10 mouse cellular contexts compared by ENCODE assay signal in genomic region chr3:97866696-97867095, GRCm38 (mm10). TPM values are rescaled to one million over a fixed set of nuclear protein-coding genes. Genes with fewer than 3 reads are reported as not detected.
DNase-seq lines count a peak whose midpoint lies in the region; ATAC-seq and TF ChIP-seq lines count a peak whose summit lies in the region.
"Had no signal": no experiment of that assay in that cellular context is flagged by ENCODE, and none has a peak within 500 bp of the region (broad histone marks: within the 10 kb centered on the region; RNA-seq: fewer than 3 reads in every experiment).

No protein-coding gene starts in this region.

- TF ChIP-seq POLR2A in CH12.LX (IDR thresholded peaks at IDR 0.05; ENCODE audit: low read depth, low read length) = no peak

- peak overlapping the region; percentile 80 to 82 for H3K4me3 ChIP-seq in heart, embryonic 14.5 days (ENCODE audit: control insufficient read depth in 1 of 2, insufficient read depth in 1 of 2, low read depth in 1 of 2, low read length in 2 of 2)
- no peak overlapping the region for H3K4me3 ChIP-seq in CH12.LX (replicated peaks in 1 of 3; ENCODE audit: low read depth in 2 of 3, low read length in 2 of 3, poor library complexity in 1 of 3)
- no peak overlapping the region for H3K4me3 ChIP-seq in hindbrain, embryonic 11.5 days (ENCODE audit: low read depth, low read length)
- peak overlapping the region; percentile 54 for H3K4me3 ChIP-seq in liver, embryonic 15.5 days (replicated peaks)

- dilution Hi-C loops in CH12.LX (cut with MboI; ENCODE audit: extremely low pct_ligation_motif_present, extremely low pct_unique_long_range_greater_than_20kb, low sequenced_read_pairs) = no loop called here

- H3K36me3 ChIP-seq in heart, embryonic 14.5 days (ENCODE audit: control insufficient read depth, insufficient read depth, low read length) = no peaks in the 10 kb centered on the region
- no peaks in the 10 kb centered on the region for H3K36me3 ChIP-seq in CH12.LX (replicated peaks in 1 of 2; ENCODE audit: control insufficient read depth in 1 of 2, insufficient read depth in 1 of 2, low read length in 1 of 2)
- no peaks in the 10 kb centered on the region for H3K36me3 ChIP-seq in hindbrain, embryonic 11.5 days (ENCODE audit: control insufficient read depth, insufficient read depth, low read length)
- H3K36me3 ChIP-seq in liver, embryonic 15.5 days (replicated peaks) = no peaks in the 10 kb centered on the region

- peak overlapping the region; percentile 85 for H3K4me2 ChIP-seq in heart, embryonic 14.5 days (ENCODE audit: low read length)
- no peak overlapping the region for H3K4me2 ChIP-seq in CH12.LX (ENCODE audit: insufficient read depth, low read depth, poor library complexity, severe bottlenecking)
- H3K4me2 ChIP-seq in hindbrain, embryonic 11.5 days (replicated peaks; ENCODE audit: low read depth, low read length) = 0 out of 2 replicates have a peak overlapping the region, but pooled peaks have one; percentile 95
- peak overlapping the region; percentile 63 for H3K4me2 ChIP-seq in liver, embryonic 15.5 days

- in situ Hi-C loops in CH12.LX (cut with MboI; ENCODE audit: low pct_ligation_motif_present, low pct_unique_long_range_greater_than_20kb, low sequenced_read_pairs) = no loop called here

- H3K9ac ChIP-seq in heart, embryonic 14.5 days (ENCODE audit: low read length) = peak overlapping the region; percentile 96
- no peak overlapping the region for H3K9ac ChIP-seq in CH12.LX (ENCODE audit: insufficient read depth, low read depth)
- no peak overlapping the region for H3K9ac ChIP-seq in hindbrain, embryonic 11.5 days (ENCODE audit: low read depth, low read length)
- H3K9ac ChIP-seq in liver, embryonic 15.5 days = no peak overlapping the region; the same call in 1 of the 2 replicates

- no peak for TF ChIP-seq RAD21 in CH12.LX (IDR thresholded peaks at IDR 0.05; ENCODE audit: low read depth, low read length)

- DNase-seq in heart, adult 8-10 months (ENCODE audit: low spot score) = no peak
- DNase-seq in CH12.LX (ENCODE audit: extremely low read depth) = no peak
- DNase-seq in hindbrain, embryonic 11.5 days (ENCODE audit: low spot score) = no peak
- DNase-seq in adrenal gland, adult 18-20 months (ENCODE audit: low spot score in 2 of 2) = no peak
- DNase-seq in cerebellum, adult 11 months = no peak
- DNase-seq in c-Kit-positive CD71-positive TER-119-positive erythroid progenitor cells, embryonic 14.5 days (ENCODE audit: low spot score) = no peak
- DNase-seq: cerebellum, adult 9-11 months; right cerebral cortex, postnatal 14 days had no signal

- H3K27me3 ChIP-seq in heart, embryonic 14.5 days (ENCODE audit: control insufficient read depth, insufficient read depth, low read length) = no peaks in the 10 kb centered on the region
- H3K27me3 ChIP-seq in CH12.LX (replicated peaks) = peaks cover 19% of the 10 kb centered on the region
- peaks cover 13% of the 10 kb centered on the region for H3K27me3 ChIP-seq in hindbrain, embryonic 11.5 days (ENCODE audit: control insufficient read depth, insufficient read depth, low read length)
- H3K27me3 ChIP-seq in liver, embryonic 15.5 days = peaks cover 37% of the 10 kb centered on the region

- H3K79me2 ChIP-seq in CH12.LX (replicated peaks; ENCODE audit: control insufficient read depth, extremely low read depth, insufficient read depth, poor library complexity, severe bottlenecking) = no peaks in the 10 kb centered on the region

- no peak for ATAC-seq in heart, embryonic 14.5 days (ENCODE audit: insufficient number of reproducible peaks, insufficient read depth, low FRiP score, low read depth)
- ATAC-seq in hindbrain, embryonic 11.5 days (ENCODE audit: low FRiP score) = no peak
- ATAC-seq in liver, embryonic 15.5 days (ENCODE audit: insufficient read depth) = no peak

- peaks cover 15 to 32% of the 10 kb centered on the region in 2 experiments for H3K4me1 ChIP-seq in heart, embryonic 14.5 days (ENCODE audit: control insufficient read depth in 2 of 2, insufficient read depth in 2 of 2, low read length in 2 of 2)
- peaks cover 2 to 14% of the 10 kb centered on the region in 2 experiments; a peak in 2 of 4 replicates for H3K4me1 ChIP-seq in CH12.LX (ENCODE audit: control insufficient read depth in 1 of 2, insufficient read depth in 2 of 2)
- H3K4me1 ChIP-seq in hindbrain, embryonic 11.5 days (replicated peaks; ENCODE audit: control insufficient read depth, insufficient read depth, low read length) = 0 out of 2 replicates have a peak, but pooled peaks cover 2% of the 10 kb centered on the region
- H3K4me1 ChIP-seq in liver, embryonic 15.5 days (replicated peaks) = peaks cover 13% of the 10 kb centered on the region; the same call in 1 of the 2 replicates

- TF ChIP-seq EP300 in CH12.LX (IDR thresholded peaks at IDR 0.05; ENCODE audit: low read length) = no peak

- 50% methylated on average over 4 of the region's 4 CpGs for WGBS in heart, embryonic 14.5 days
- 70% methylated on average over 4 of the region's 4 CpGs for WGBS in hindbrain, embryonic 11.5 days
- 46% methylated on average over 4 of the region's 4 CpGs for WGBS in liver, embryonic 15.5 days (ENCODE audit: insufficient replicate concordance)

- H3K27ac ChIP-seq in heart, embryonic 14.5 days (replicated peaks in 1 of 2; ENCODE audit: control insufficient read depth in 1 of 2, insufficient read depth in 1 of 2, low read depth in 2 of 2, low read length in 2 of 2) = peak overlapping the region; percentile 86 to 98; a peak in 3 of 4 replicates
- H3K27ac ChIP-seq in CH12.LX (ENCODE audit: insufficient read depth, low read depth) = no peak overlapping the region
- no peak overlapping the region for H3K27ac ChIP-seq in hindbrain, embryonic 11.5 days (ENCODE audit: low read depth, low read length)
- 0 out of 2 replicates have a peak overlapping the region, but pooled peaks have one; percentile 24 for H3K27ac ChIP-seq in liver, embryonic 15.5 days (replicated peaks)

- no peak for TF ChIP-seq CTCF in CH12.LX (conservative IDR thresholded peaks at IDR 0.05 in 1 of 2, IDR thresholded peaks at IDR 0.05 in 1 of 2; ENCODE audit: low read depth in 2 of 2, low read length in 2 of 2)

- no peaks in the 10 kb centered on the region for H3K9me3 ChIP-seq in heart, embryonic 14.5 days (ENCODE audit: control insufficient read depth, low read length)
- H3K9me3 ChIP-seq in CH12.LX (replicated peaks; ENCODE audit: low read length) = no peaks in the 10 kb centered on the region
- H3K9me3 ChIP-seq in hindbrain, embryonic 11.5 days (ENCODE audit: control insufficient read depth, low read length) = no peaks in the 10 kb centered on the region
- H3K9me3 ChIP-seq in liver, embryonic 15.5 days (replicated peaks) = no peaks in the 10 kb centered on the region

TF ChIP-seq in CH12.LX, 34 proteins besides CTCF, POLR2A, EP300 and RAD21:
- peak; percentile 31; the same call in 1 of the 2 replicates for TF ChIP-seq ZNF384 (IDR thresholded peaks at IDR 0.05; ENCODE audit: low read depth, low read length)
- TF ChIP-seq MYC (IDR thresholded peaks at IDR 0.05; ENCODE audit: low read depth, low read length) = no peak
TF ChIP-seq in CH12.LX: peak in this region for 1.

RNA-seq across cellular contexts. Expression of gene Pde4dip, which starts 21.8 kb away (rescaled TPM):
- 99.4 and 112 TPM in 2 replicates for polyA plus RNA-seq in heart, embryonic 14.5 days (2014; fragmentation: Nextera tagmentation; extraction: Ambion mirVana)
- 1,000 to 10,000 TPM; 1,836 to 2,320 (median 2,004) TPM for total RNA-seq in heart, adult 8-10 months (2022)
- total RNA-seq in CH12.LX (2012; rRNA removed) (12.0 and 15.2 TPM in 2 replicates), CH12.LX (2014; rRNA removed) (19.5 and 21.7 TPM in 2 replicates)
- 12.2 and 12.4 TPM in 2 replicates for polyA plus RNA-seq in CH12.LX (2012; ENCODE audit: insufficient read length, low read depth)
- polyA plus RNA-seq in hindbrain, embryonic 11.5 days (2014; fragmentation: Nextera tagmentation; extraction: Ambion mirVana) = 27.5 and 35.5 TPM in 2 replicates
- polyA plus RNA-seq in liver, embryonic 15.5 days (2015; fragmentation: Nextera tagmentation; extraction: Ambion mirVana) = 9.6 and 10.3 TPM in 2 replicates
- total RNA-seq in adrenal gland, adult 18-20 months (2021) = 10 to 100 TPM; 24.8 to 32.6 TPM

RNA-seq across cellular contexts. Expression of gene Sec22b, which starts 34.3 kb away (rescaled TPM):
- polyA plus RNA-seq in heart, embryonic 14.5 days (2014; fragmentation: Nextera tagmentation; extraction: Ambion mirVana) = 131 and 136 TPM in 2 replicates
- total RNA-seq in heart, adult 8-10 months (2022) = 10 to 100 TPM; 43.2 to 56.8 (median 53.3) TPM
- 42.6 and 51.4 TPM in 2 replicates for total RNA-seq in CH12.LX (2012; rRNA removed)
- 77.7 and 82.4 TPM in 2 replicates for total RNA-seq in CH12.LX (2014; rRNA removed)
- polyA plus RNA-seq in CH12.LX (2012; ENCODE audit: insufficient read length, low read depth) = 82.8 and 85.2 TPM in 2 replicates
- polyA plus RNA-seq in hindbrain, embryonic 11.5 days (2014; fragmentation: Nextera tagmentation; extraction: Ambion mirVana) = 134 and 135 TPM in 2 replicates
- polyA plus RNA-seq in liver, embryonic 15.5 days (2015; fragmentation: Nextera tagmentation; extraction: Ambion mirVana) = 57.9 and 61.2 TPM in 2 replicates
- 100 to 1,000 TPM in 1 of 2 experiments, 10 to 100 TPM in 1; 93.0 to 193 TPM for total RNA-seq in adrenal gland, adult 18-20 months (2021)

Comparison
In these comparisons a context has a peak if more than half of its experiments do, and no peak if none do; other contexts are left out.
1. H3K27ac ChIP-seq: peak in heart, embryonic 14.5 days (2 of 2) and liver, embryonic 15.5 days (single experiment); none in CH12.LX (single experiment) and hindbrain, embryonic 11.5 days (single experiment).
2. H3K4me3 ChIP-seq: peak in heart, embryonic 14.5 days (2 of 2) and liver, embryonic 15.5 days (single experiment); none in CH12.LX (0 of 3) and hindbrain, embryonic 11.5 days (single experiment).